Mouse (Mus musculus) midbrain, embryonic 12.5 days (tissue): ENCODE measurements around the gene Fgf13. TPM values are rescaled to one million over a fixed set of nuclear protein-coding genes. Genes with fewer than 3 reads are reported as not detected.
A peak's percentile ranks its signal among the peaks of the same experiment; 100 is the strongest.

ENCODE experiments used
- ATAC-seq: fragments of 200-750 bp; cut with Nextera tagmentation; 2 replicates; pipeline ENCODE4 v1.8.0; 2017; ENCODE audit warnings: low read depth, moderate TSS enrichment, moderate library complexity; ENCODE audit not compliant: low FRiP score
- H3K27ac ChIP-seq: fragments of 300-500 bp; sonication (generic); replicated peaks from 2 replicates; pipeline ENCODE4 v1.5.1; 2016; ENCODE audit warnings: mild to moderate bottlenecking
- H3K27me3 ChIP-seq: fragments of 300-500 bp; sonication (generic); 2 replicates; pipeline ENCODE4 v1.6.1; 2016; ENCODE audit warnings: mild to moderate bottlenecking
- H3K36me3 ChIP-seq: fragments of 300-500 bp; sonication (generic); 2 replicates; pipeline ENCODE4 v1.6.1; 2016
- H3K4me1 ChIP-seq: fragments of 300-500 bp; sonication (generic); 2 replicates; pipeline ENCODE4 v1.6.1; 2016
- H3K4me2 ChIP-seq: fragments of 300-500 bp; sonication (generic); replicated peaks from 2 replicates; pipeline ENCODE4 v1.6.1; 2016; ENCODE audit warnings: mild to moderate bottlenecking, moderate library complexity
- H3K4me3 ChIP-seq: fragments of 300-500 bp; sonication (generic); 2 replicates; pipeline ENCODE4 v1.5.1; 2016; ENCODE audit warnings: mild to moderate bottlenecking
- H3K9ac ChIP-seq: fragments of 300-500 bp; sonication (generic); replicated peaks from 2 replicates; pipeline ENCODE4 v1.6.1; 2016; ENCODE audit warnings: mild to moderate bottlenecking, moderate library complexity
- H3K9me3 ChIP-seq: fragments of 300-500 bp; sonication (generic); 2 replicates; pipeline ENCODE4 v1.6.1; 2016; ENCODE audit warnings: mild to moderate bottlenecking
- WGBS: fragments of 180-500 bp; shearing (Covaris S2); methylation state at CpG from one replicate; pipeline ENCODE4 v1.1.7; 2016; 5-methylcytosine and 5-hydroxymethylcytosine counted together
- polyA plus RNA-seq: library from polyadenylated mRNA; unstranded; fragments of >200 nt; fragmentation: Nextera tagmentation; extraction: Ambion mirVana; gene quantifications from 2 replicates; pipeline ENCODE4 v1.2.1, GENCODE M21; 2016

Gene Fgf13
- 41.2 and 42.8 TPM in 2 replicates for polyA plus RNA-seq

- H3K4me3 ChIP-seq, result peak within 1 kb of the TSS; percentile 50
- H3K36me3 ChIP-seq, result no peaks in the 10 kb centered on the region
- peak within 1 kb of the TSS; percentile 64 for H3K27ac ChIP-seq
- peaks cover 9% of the 10 kb centered on the region; the same call in 1 of the 2 replicates for H3K27me3 ChIP-seq
- no peaks in the 10 kb centered on the region for H3K4me1 ChIP-seq
- peak within 1 kb of the TSS; percentile 64 for H3K4me2 ChIP-seq
- H3K9ac ChIP-seq, result peak within 1 kb of the TSS; percentile 59
- no peaks in the 10 kb centered on the region for H3K9me3 ChIP-seq
- peak; percentile 48 for ATAC-seq
- 21% methylated on average over 36 of the region's 47 CpGs for WGBS
These were observed at the start of gene Fgf13 for GRCm38 (mm10) chrX:59567695-59568431. Gene Fgf13, minus strand, starts transcription at chrX:59568071.

GRCm38 (mm10) chrX:59606535-59606934, 38.7 kb upstream of the Fgf13 start:
- no peak overlapping the region for H3K9ac ChIP-seq
- 71% methylated on average over 1 of the region's 1 CpGs for WGBS
- no peaks in the 10 kb centered on the region for H3K4me1 ChIP-seq
- ATAC-seq, result no peak
- H3K27me3 ChIP-seq, result no peaks in the 10 kb centered on the region
- H3K4me3 ChIP-seq, result no peak overlapping the region
- no peaks in the 10 kb centered on the region for H3K36me3 ChIP-seq
- no peaks in the 10 kb centered on the region for H3K9me3 ChIP-seq
- no peak overlapping the region for H3K27ac ChIP-seq
- no peak overlapping the region for H3K4me2 ChIP-seq

- Histone ChIP-seq H3K4me1 (no peaks in the 10 kb centered on the region), H3K9me3 (no peaks in the 10 kb centered on the region), H3K4me2 (no peak overlapping the region), H3K27me3 (no peaks in the 10 kb centered on the region), H3K36me3 (no peaks in the 10 kb centered on the region), H3K27ac (no peak overlapping the region), H3K9ac (no peak overlapping the region), H3K4me3 (no peak overlapping the region)
- 52% methylated on average over 5 of the region's 5 CpGs for WGBS
- ATAC-seq, result no peak
These were observed 21.2 kb upstream of the Fgf13 start for GRCm38 (mm10) chrX:59589050-59589449.

- H3K9me3 ChIP-seq, result no peaks in the 10 kb centered on the region
- H3K4me2 ChIP-seq, result no peak overlapping the region
- H3K36me3 ChIP-seq, result no peaks in the 10 kb centered on the region
- H3K4me3 ChIP-seq, result no peak overlapping the region
- H3K27me3 ChIP-seq, result no peaks in the 10 kb centered on the region
- H3K9ac ChIP-seq, result no peak overlapping the region
- H3K4me1 ChIP-seq, result no peaks in the 10 kb centered on the region
- WGBS, result 85% methylated on average over 11 of the region's 11 CpGs
- no peak overlapping the region for H3K27ac ChIP-seq
- ATAC-seq, result no peak
These were observed 17.8 kb upstream of the Fgf13 start for GRCm38 (mm10) chrX:59585508-59586186.

GRCm38 (mm10) chrX:59584034-59584433, 16.2 kb upstream of the Fgf13 start:
- no peak for ATAC-seq
- Histone ChIP-seq H3K9ac (no peak overlapping the region), H3K36me3 (no peaks in the 10 kb centered on the region), H3K4me2 (no peak overlapping the region), H3K27me3 (no peaks in the 10 kb centered on the region), H3K4me3 (no peak overlapping the region), H3K4me1 (no peaks in the 10 kb centered on the region), H3K9me3 (no peaks in the 10 kb centered on the region), H3K27ac (no peak overlapping the region)

GRCm38 (mm10) chrX:59566826-59567694, 811 bp downstream of the Fgf13 start:
- peak; percentile 74 for ATAC-seq
- Histone ChIP-seq H3K4me2 (peak overlapping the region; percentile 64), H3K27ac (peak overlapping the region; percentile 64), H3K9me3 (no peaks in the 10 kb centered on the region), H3K36me3 (no peaks in the 10 kb centered on the region), H3K27me3 (peaks cover 9% of the 10 kb centered on the region; the same call in 1 of the 2 replicates), H3K9ac (peak overlapping the region; percentile 59), H3K4me3 (peak overlapping the region; percentile 50), H3K4me1 (no peaks in the 10 kb centered on the region)
- 25% methylated on average over 58 of the region's 75 CpGs for WGBS

GRCm38 (mm10) chrX:59566017-59566679, 1.7 kb downstream of the Fgf13 start:
- Histone ChIP-seq H3K4me2 (peak overlapping the region; percentile 64), H3K4me3 (peak overlapping the region; percentile 50), H3K9me3 (no peaks in the 10 kb centered on the region), H3K36me3 (no peaks in the 10 kb centered on the region), H3K9ac (no peak overlapping the region), H3K27ac (no peak overlapping the region), H3K4me1 (no peaks in the 10 kb centered on the region), H3K27me3 (peaks cover 9% of the 10 kb centered on the region; the same call in 1 of the 2 replicates)
- WGBS, result 28% methylated on average over 18 of the region's 18 CpGs
- ATAC-seq, result peak; percentile 55

GRCm38 (mm10) chrX:59547931-59548330, 19.9 kb downstream of the Fgf13 start:
- WGBS, result 81% methylated on average over 2 of the region's 2 CpGs
- ATAC-seq, result no peak
- Histone ChIP-seq H3K36me3 (no peaks in the 10 kb centered on the region), H3K9ac (no peak overlapping the region), H3K9me3 (no peaks in the 10 kb centered on the region), H3K4me2 (no peak overlapping the region), H3K4me1 (no peaks in the 10 kb centered on the region), H3K27ac (no peak overlapping the region), H3K27me3 (no peaks in the 10 kb centered on the region), H3K4me3 (no peak overlapping the region)

GRCm38 (mm10) chrX:59508273-59508672, 59.6 kb downstream of the Fgf13 start:
- Histone ChIP-seq H3K9me3 (no peaks in the 10 kb centered on the region), H3K36me3 (no peaks in the 10 kb centered on the region), H3K4me3 (no peak overlapping the region), H3K27me3 (no peaks in the 10 kb centered on the region), H3K27ac (no peak overlapping the region), H3K4me2 (no peak overlapping the region), H3K9ac (no peak overlapping the region), H3K4me1 (0 out of 2 replicates have a peak, but pooled peaks cover 3% of the 10 kb centered on the region)
- WGBS, result 81% methylated on average over 4 of the region's 4 CpGs
- no peak for ATAC-seq

- WGBS, result 39% methylated on average over 1 of the region's 1 CpGs
- no peak overlapping the region for H3K4me3 ChIP-seq
- H3K27me3 ChIP-seq, result no peaks in the 10 kb centered on the region
- H3K4me2 ChIP-seq, result no peak overlapping the region
- no peak overlapping the region for H3K9ac ChIP-seq
- no peak overlapping the region for H3K27ac ChIP-seq
- H3K4me1 ChIP-seq, result no peaks in the 10 kb centered on the region
- no peaks in the 10 kb centered on the region for H3K36me3 ChIP-seq
- no peak for ATAC-seq
- H3K9me3 ChIP-seq, result no peaks in the 10 kb centered on the region
These were observed 74.5 kb downstream of the Fgf13 start for GRCm38 (mm10) chrX:59493388-59493787.

GRCm38 (mm10) chrX:59485426-59485825, 82.4 kb downstream of the Fgf13 start:
- H3K36me3 ChIP-seq, result no peaks in the 10 kb centered on the region
- H3K4me1 ChIP-seq, result no peaks in the 10 kb centered on the region
- H3K27ac ChIP-seq, result no peak overlapping the region
- no peak for ATAC-seq
- no peaks in the 10 kb centered on the region for H3K27me3 ChIP-seq
- no peak overlapping the region for H3K4me3 ChIP-seq
- no peak overlapping the region for H3K4me2 ChIP-seq
- no peaks in the 10 kb centered on the region for H3K9me3 ChIP-seq
- 66% methylated on average over 2 of the region's 2 CpGs for WGBS
- H3K9ac ChIP-seq, result no peak overlapping the region
